Mouse (Mus musculus) kidney, postnatal 4 days (tissue): ENCODE results near the gene Asic2.
A peak's percentile ranks its signal among the peaks of the same experiment; 100 is the strongest.

ENCODE experiments used
- DNase-seq, 2 experiments: peaks; one replicate each; pipeline ENCODE4 v3.0.0; 2021; ENCODE audit warnings: mixed read lengths in 2 of 2

Gene Asic2

GRCm38 (mm10) chr11:81153161-81153840 is 815.0 kb downstream of the Asic2 start:
- peak; percentile 68 to 81 for DNase-seq

- DNase-seq = peak; percentile 73 to 82
These were observed 815.6 kb downstream of the Asic2 start for GRCm38 (mm10) chr11:81152460-81153160.

DNA sequence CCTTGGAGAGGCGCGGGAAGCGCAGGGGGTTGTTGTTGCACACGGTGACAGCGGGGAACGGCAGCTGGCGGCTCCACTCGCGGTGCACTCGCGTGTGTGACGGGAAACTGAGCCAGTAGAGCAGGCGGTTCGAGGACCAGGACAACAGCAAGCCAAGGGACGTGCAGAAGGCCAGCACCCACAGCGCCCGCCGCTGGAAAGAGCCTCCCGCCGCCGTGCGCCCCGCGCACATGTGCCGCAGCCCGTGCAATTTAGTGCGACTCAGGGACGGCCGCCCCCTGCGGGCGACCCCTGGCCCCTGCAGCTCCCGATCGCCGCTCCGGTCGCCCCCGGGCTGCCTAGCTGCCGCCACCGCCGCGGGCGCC is 816.3 kb downstream of the Asic2 start:
- peak; percentile 73 to 83 for DNase-seq

GRCm38 (mm10) chr11:81151286-81152020 is 816.8 kb downstream of the Asic2 start:
- DNase-seq = peak in 1 of 2 experiments; percentile 60

- no peak for DNase-seq
These were observed 817.6 kb downstream of the Asic2 start for GRCm38 (mm10) chr11:81150621-81151020.

GRCm38 (mm10) chr11:81148423-81148822 is 819.8 kb downstream of the Asic2 start:
- peak in 1 of 2 experiments; percentile 3 for DNase-seq

DNA sequence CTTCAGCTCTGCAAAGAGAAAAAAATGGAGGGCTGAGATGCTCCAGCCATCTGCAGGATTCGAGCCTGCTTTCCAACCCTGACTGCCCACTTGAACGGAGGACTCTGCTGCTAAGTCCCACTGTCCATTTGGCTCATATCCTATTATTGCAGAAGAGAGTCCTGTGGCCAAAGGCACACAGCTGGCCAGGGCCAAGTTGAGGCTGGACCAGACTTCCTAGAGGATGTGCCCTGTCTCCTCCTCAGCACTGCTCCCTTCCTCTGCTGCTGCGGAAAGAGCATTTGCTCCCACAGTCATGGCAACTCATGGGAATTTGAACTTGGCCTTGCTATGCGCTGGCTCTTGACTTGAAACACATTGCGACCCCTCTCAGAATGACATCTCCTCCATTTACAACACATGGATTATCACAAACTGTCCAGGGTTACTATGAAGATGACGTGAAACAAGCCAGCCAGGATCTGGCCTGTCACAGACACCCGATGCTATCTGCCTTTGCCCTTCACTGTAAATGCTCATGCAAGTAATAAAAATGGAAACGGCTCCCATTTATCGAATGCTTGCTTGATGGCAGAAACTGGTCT is 821.6 kb downstream of the Asic2 start:
- DNase-seq = peak; percentile 7 to 21

DNA sequence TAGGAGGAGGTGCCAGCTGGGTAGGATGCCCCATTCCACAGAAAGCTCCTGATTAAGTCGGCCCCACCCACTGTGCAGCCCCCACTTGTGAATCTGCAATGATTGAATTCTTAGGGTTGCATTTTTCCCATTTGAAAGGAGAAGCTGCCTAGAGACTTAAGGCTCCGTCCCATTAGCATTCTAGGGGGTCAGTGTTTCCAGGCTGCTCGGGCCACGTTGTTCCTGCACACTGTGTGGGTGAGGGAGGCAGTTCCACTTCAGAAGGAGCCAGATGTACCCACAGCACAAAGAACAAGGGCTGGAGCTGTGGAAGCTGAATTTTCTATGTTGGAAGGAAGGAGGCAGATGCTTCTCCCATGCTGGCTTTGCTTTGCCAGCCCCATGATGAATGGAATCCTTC is 833.1 kb downstream of the Asic2 start:
- no peak for DNase-seq

- no peak for DNase-seq
These were observed 834.3 kb downstream of the Asic2 start for GRCm38 (mm10) chr11:81133950-81134349.

- no peak for DNase-seq
These were observed 835.6 kb downstream of the Asic2 start for GRCm38 (mm10) chr11:81132669-81133068.

DNA sequence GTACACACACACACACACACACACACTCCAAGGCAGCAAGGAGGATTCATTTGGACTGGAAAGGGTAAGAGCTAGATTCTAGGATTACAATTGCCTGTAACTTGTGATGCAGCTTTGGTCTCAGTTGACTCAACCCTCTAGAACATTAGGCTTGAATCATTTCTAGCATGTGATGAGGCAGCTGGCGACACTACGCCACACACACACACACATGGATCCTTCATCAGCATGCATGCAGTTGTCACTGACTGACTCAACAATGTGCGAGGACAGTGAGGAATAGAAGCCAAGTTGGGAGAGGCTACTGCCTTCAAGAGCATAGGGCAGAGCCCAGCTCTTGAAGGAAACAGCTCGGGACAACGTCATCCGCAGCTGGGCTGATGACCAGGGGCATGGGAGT is 843.9 kb downstream of the Asic2 start:
- DNase-seq = no peak

GRCm38 (mm10) chr11:81120024-81120576 is 848.2 kb downstream of the Asic2 start:
- peak; percentile 14 to 35 for DNase-seq

- DNase-seq = no peak
These were observed 850.2 kb downstream of the Asic2 start for GRCm38 (mm10) chr11:81118055-81118454.

- DNase-seq = peak; percentile 94 to 95
These were observed 852.6 kb downstream of the Asic2 start for GRCm38 (mm10) chr11:81115666-81116065.

DNA sequence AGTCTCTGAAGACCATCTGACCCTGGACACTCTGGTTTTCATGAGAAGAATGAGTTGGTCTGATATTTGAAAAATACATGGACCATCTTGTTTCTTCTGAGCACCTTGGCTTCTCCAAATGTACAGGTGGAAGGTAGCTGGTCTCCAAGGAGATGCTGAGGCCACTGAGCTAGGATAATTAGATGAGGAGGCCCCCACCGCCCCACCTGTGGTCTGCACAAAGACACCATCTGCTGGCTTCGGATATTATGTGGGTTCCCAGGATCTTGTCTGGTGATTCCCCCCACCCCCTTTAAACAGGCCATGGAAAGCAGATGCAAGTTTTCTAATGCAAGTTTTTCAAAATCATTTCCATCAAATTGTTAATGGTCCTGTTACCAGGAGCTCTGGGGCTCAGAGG is 856.6 kb downstream of the Asic2 start:
- DNase-seq = no peak

DNA sequence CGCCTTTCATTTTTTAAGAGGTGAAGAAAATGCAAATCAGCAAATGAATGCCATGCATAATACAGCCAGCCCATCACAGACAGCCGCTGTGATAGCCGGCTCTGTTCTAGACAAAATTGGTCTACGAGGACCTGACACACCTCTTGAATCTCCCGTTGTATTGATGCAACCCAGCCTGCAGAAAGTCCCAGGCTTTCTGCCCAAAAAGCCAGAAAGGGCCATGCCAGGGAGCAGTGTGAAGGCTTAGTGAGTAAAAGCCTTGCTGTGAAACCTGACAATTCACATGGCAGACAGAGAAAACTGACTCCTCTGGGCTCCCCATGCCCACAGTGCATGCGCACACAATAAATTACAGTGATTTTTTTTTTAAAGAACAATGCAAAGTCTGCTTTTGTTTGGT is 858.2 kb downstream of the Asic2 start:
- DNase-seq = no peak

GRCm38 (mm10) chr11:81106949-81107348 is 861.3 kb downstream of the Asic2 start:
- DNase-seq = no peak

DNA sequence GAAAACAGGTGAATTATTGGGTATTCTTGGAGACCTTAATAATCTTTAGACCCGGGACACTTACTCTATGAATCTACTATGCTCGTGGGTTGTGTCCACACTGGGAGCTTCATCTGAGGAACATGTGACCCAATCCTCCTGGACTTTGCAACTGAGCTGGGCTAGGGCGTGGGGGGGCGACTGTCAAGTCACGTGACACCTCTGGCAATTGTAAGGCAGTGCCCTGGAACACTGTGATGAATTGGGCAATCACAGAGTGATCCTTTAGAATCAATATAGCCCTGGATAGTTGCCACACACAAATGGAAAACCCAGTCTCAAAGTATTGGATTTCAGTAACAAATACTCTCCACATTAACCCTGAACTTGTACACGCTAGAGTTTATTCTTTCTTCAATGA is 867.4 kb downstream of the Asic2 start:
- DNase-seq = no peak

- peak; percentile 56 to 72 for DNase-seq
These were observed 872.2 kb downstream of the Asic2 start for GRCm38 (mm10) chr11:81096011-81096410.

DNA sequence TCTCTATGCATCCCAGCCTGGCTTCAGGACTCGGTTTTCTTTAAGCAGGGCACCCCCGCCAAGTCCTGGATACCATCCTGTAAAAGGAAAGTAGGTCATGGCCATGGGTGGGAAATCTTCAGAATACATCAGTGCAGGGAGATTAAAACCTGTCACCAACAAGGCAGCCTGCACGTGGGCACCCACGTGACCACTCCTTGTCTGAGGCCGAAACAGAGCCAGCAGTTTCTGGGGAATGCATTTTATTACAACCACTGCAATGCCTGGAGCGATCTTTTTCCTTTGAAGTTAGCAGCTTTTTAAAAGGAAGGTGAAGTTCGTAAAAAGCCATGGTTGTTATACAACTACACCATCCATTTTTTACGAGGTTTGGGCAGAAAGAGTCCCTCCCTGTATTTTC is 873.7 kb downstream of the Asic2 start:
- peak; percentile 5 to 16 for DNase-seq

DNA sequence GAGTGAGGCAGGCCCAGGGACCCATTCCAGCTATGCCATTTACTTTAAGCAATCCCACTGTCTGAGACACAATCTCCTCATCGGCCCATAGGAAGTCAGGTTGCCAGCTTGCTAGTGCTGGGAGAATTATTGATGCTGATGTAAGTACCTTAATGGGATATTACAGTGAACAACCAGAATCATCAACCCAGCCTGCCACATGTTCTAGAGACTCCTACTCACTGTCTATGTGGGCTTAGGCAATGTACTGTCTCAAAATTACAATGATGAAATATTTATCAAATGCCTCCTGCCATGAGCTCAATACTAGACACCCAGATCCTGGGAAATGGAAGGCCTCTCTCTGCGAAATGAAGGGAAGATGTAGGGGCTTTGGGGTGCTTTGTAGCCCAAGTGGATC is 876.1 kb downstream of the Asic2 start:
- no peak for DNase-seq

DNA sequence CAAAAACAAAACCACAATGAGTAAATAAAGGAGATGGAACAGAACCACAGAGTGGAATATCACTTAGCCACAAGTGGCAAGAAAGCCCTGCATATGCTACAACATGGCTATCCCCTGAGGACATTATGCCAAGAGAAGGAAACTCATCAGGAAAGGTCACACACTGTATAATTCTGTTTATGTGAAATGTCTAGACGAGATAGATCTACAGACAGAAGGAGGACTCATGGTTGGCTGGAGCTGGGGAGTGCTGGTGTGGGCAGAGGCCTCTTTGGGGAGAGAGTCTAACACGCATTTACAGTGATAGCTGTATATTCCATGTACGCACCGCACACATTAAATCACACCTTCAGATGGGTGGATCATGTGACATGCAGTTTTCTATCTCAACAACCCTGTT is 884.4 kb downstream of the Asic2 start:
- no peak for DNase-seq
